ENCODE assay signal across 9 mouse cellular contexts in the genomic region with DNA sequence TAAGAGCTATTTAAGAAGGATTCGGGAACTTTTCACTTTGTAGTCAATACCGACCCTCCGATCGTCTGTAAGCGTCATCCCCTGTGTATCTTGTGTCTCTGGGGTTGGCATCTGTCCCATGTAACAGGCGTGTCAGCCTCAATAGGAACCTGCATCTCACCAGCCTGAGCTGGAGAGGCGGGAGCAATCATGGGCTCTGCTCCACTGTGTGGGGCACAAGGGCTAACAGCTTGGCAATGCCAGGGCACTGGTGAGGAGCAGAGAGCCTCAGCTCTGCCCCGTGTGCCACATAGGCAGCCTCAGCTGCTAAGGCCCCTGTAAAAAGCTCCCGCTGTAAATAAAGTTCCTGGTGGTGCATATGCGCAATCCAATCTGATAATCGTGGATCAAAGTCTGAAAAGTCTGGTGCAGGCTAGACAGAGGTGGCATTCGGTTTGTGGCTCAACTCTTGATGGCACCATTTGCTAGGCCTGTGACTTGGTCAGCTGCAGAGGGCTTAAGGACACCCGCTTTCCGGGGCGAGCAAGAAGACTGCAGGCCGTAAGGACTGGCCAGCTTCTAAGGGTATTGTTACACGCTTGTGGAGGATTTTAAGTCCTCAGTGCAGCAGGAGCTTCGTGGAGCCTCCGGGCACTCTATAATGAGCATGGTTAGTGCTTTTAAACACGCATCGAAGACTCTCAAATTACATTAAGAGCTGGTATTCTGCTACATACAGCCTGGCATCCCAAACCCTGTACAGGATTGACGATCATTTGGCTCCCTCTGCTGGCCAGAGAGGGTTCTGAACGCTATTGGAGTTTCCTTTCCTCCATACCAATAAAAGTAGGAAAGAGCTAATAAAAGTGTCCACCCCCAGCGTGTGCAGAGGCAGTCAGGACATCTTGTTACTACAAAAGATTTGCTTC. TPM values are rescaled to one million over a fixed set of nuclear protein-coding genes. Genes with fewer than 3 reads are reported as not detected.
DNase-seq lines count a peak whose midpoint lies in the region; ATAC-seq and TF ChIP-seq lines count a peak whose summit lies in the region.
"Had no signal": no experiment of that assay in that cellular context is flagged by ENCODE, and none has a peak within 500 bp of the region (broad histone marks: within the 10 kb centered on the region; RNA-seq: fewer than 3 reads in every experiment).

No protein-coding gene starts in this region.

- intact Hi-C loops in heart, postnatal 14 days (cut with DNase I), result loop anchor here (1.0 to 10.0 kb wide), 4 partner anchors 108 to 636 kb away; a partner anchor contains a TSS

- H3K9ac ChIP-seq in forebrain, embryonic 13.5 days, result peak overlapping the region; percentile 56

- no peak for TF ChIP-seq POLR2A in thymus, adult 2 months (IDR thresholded peaks at IDR 0.05; ENCODE audit: control insufficient read depth, extremely low read depth, insufficient read depth, low read length, poor library complexity)

- H3K27ac ChIP-seq in forebrain, embryonic 13.5 days, result peak overlapping the region; percentile 53
- no peak overlapping the region for H3K27ac ChIP-seq in thymus, adult 2 months (ENCODE audit: control insufficient read depth, insufficient read depth, low read length)
- H3K27ac ChIP-seq: macrophage had no signal

- peak; percentile 77 for DNase-seq in c-Kit-positive CD71-positive TER-119-positive erythroid progenitor cells, embryonic 14.5 days (ENCODE audit: low spot score)
- DNase-seq in heart, postnatal 14 days, result peak; percentile 83 to 91
- DNase-seq in large intestine, adult 2 months (ENCODE audit: low read depth, low spot score), result peak; percentile 85
- peak; percentile 68 to 78 for DNase-seq in lung, adult 18-20 months
- DNase-seq in ovary, adult 18-20 months (ENCODE audit: low spot score), result peak; percentile 26
- DNase-seq in thymus, adult 2 months, result peak; percentile 76

- H3K4me3 ChIP-seq in E14TG2a.4 (replicated peaks; ENCODE audit: low read length), result 0 out of 2 replicates have a peak overlapping the region, but pooled peaks have one; percentile 14
- H3K4me3 ChIP-seq in forebrain, embryonic 13.5 days, result no peak overlapping the region
- H3K4me3 ChIP-seq in thymus, adult 2 months (ENCODE audit: control insufficient read depth, insufficient read depth, low read length), result no peak overlapping the region

- WGBS in forebrain, embryonic 13.5 days, result 35% methylated on average over 24 of the region's 24 CpGs
- WGBS in large intestine, adult 2 months, result 27% methylated on average over 24 of the region's 24 CpGs
- 59% methylated on average over 24 of the region's 24 CpGs for WGBS in thymus, adult 2 months

- peaks cover 44% of the 10 kb centered on the region for H3K4me1 ChIP-seq in E14TG2a.4 (replicated peaks; ENCODE audit: low read depth, low read length)
- peaks cover 24% of the 10 kb centered on the region for H3K4me1 ChIP-seq in forebrain, embryonic 13.5 days
- no peaks in the 10 kb centered on the region for H3K4me1 ChIP-seq in thymus, adult 2 months (replicated peaks; ENCODE audit: control insufficient read depth, insufficient read depth, low read length)

- peak overlapping the region; percentile 25; the same call in 1 of the 2 replicates for H3K4me2 ChIP-seq in forebrain, embryonic 13.5 days

- no peaks in the 10 kb centered on the region for H3K36me3 ChIP-seq in E14TG2a.4 (ENCODE audit: insufficient read depth, low read length)
- no peaks in the 10 kb centered on the region for H3K36me3 ChIP-seq in forebrain, embryonic 13.5 days (ENCODE audit: poor library complexity, severe bottlenecking)
- no peaks in the 10 kb centered on the region for H3K36me3 ChIP-seq in thymus, adult 2 months (ENCODE audit: control insufficient read depth, insufficient read depth, low read length)

- peak; percentile 89 for ATAC-seq in forebrain, embryonic 13.5 days

- H3K27me3 ChIP-seq in E14TG2a.4 (ENCODE audit: insufficient read depth, low read length), result peaks cover 9% of the 10 kb centered on the region
- no peaks in the 10 kb centered on the region for H3K27me3 ChIP-seq in forebrain, embryonic 13.5 days
- no peaks in the 10 kb centered on the region; the same call in 1 of the 2 replicates for H3K27me3 ChIP-seq in thymus, adult 2 months (ENCODE audit: control insufficient read depth, insufficient read depth, low read length)

- no peaks in the 10 kb centered on the region for H3K9me3 ChIP-seq in E14TG2a.4 (ENCODE audit: low read length)
- no peaks in the 10 kb centered on the region for H3K9me3 ChIP-seq in forebrain, embryonic 13.5 days (replicated peaks)

- TF ChIP-seq CTCF in E14TG2a.4 (conservative IDR thresholded peaks at IDR 0.05; ENCODE audit: low read length), result peak; percentile 71
- TF ChIP-seq CTCF in thymus, adult 2 months (IDR thresholded peaks at IDR 0.05; ENCODE audit: borderline replicate concordance, control insufficient read depth, extremely low read depth, insufficient read depth, low read length, poor library complexity), result no peak

RNA-seq across cellular contexts. Expression of a gene that starts 59.2 kb away (rescaled TPM):
- polyA plus RNA-seq in forebrain, embryonic 13.5 days (2015; fragmentation: Nextera tagmentation; extraction: Ambion mirVana), result 89.8 and 98.0 TPM in 2 replicates
- total RNA-seq in heart, postnatal 14 days (2021), result 10 to 100 TPM; 30.9 to 33.4 TPM
- 27.6 and 38.7 TPM in 2 replicates for polyA plus RNA-seq in large intestine, adult 2 months (2012; rRNA removed)
- 28.7 and 32.8 TPM in 2 replicates for polyA plus RNA-seq in thymus, adult 2 months (2012; rRNA removed)

Comparison
In these comparisons a context has a peak if more than half of its experiments do, and no peak if none do; other contexts are left out.
1. DNase-seq: peak in every context shown above with its lines; median percentile 87 in heart, postnatal 14 days; 85 in large intestine, adult 2 months; 77 in c-Kit-positive CD71-positive TER-119-positive erythroid progenitor cells, embryonic 14.5 days; 76 in thymus, adult 2 months; 73 in lung, adult 18-20 months; 26 in ovary, adult 18-20 months.